Mouse (Mus musculus): Measurements from ENCODE around the gene Tnfsf13b. TPM values are rescaled to one million over a fixed set of nuclear protein-coding genes. Genes with fewer than 3 reads are reported as not detected.

The Tnfsf13b gene
- total and polyA plus RNA-seq, 2 experiments from 2014 or later: 0.47 to 0.93 TPM

GRCm38 (mm10) chr8:9977016-9977415 lies 29.3 kb upstream of the Tnfsf13b start:
- H3K4me1 ChIP-seq (ENCODE audit: insufficient read depth, low read length): peaks cover 13% of the 10 kb centered on the region
- H3K36me3 ChIP-seq (ENCODE audit: insufficient read depth, low read length): peaks cover 16% of the 10 kb centered on the region; the same call in 1 of the 2 replicates
- peak overlapping the region; percentile 79 for H3K4me2 ChIP-seq (ENCODE audit: low read depth, low read length)
- peak overlapping the region; percentile 95; the same call in 1 of the 2 replicates for H3K9ac ChIP-seq (replicated peaks; ENCODE audit: low read length)
- DNase-seq (ENCODE audit: low spot score): no peak
- no peaks in the 10 kb centered on the region for H3K9me3 ChIP-seq (ENCODE audit: low read length)
- WGBS: 46% methylated on average over 15 of the region's 15 CpGs
- no peaks in the 10 kb centered on the region for H3K27me3 ChIP-seq (ENCODE audit: insufficient read depth, low read length)
- peak overlapping the region; percentile 96 for H3K4me3 ChIP-seq (ENCODE audit: low read length)
- TF ChIP-seq CTCF (IDR thresholded peaks at IDR 0.05; ENCODE audit: low read depth): no peak
- no peak for ATAC-seq
- H3K27ac ChIP-seq: 0 out of 2 replicates have a peak overlapping the region, but pooled peaks have one; percentile 87

- DNase-seq (ENCODE audit: low spot score): peak; percentile 99
- no peak for TF ChIP-seq CTCF (IDR thresholded peaks at IDR 0.05; ENCODE audit: low read depth)
- H3K9me3 ChIP-seq (ENCODE audit: low read length): no peaks in the 10 kb centered on the region
- peak; percentile 86 for ATAC-seq
- under 1% methylated on average over 65 of the region's 68 CpGs for WGBS
- H3K4me3 ChIP-seq (ENCODE audit: low read length): peak within 1 kb of the TSS; percentile 96
- H3K4me1 ChIP-seq (ENCODE audit: insufficient read depth, low read length): peaks cover 13% of the 10 kb centered on the region
- H3K27ac ChIP-seq: peak within 1 kb of the TSS; percentile 87
- peak within 1 kb of the TSS; percentile 95 for H3K9ac ChIP-seq (replicated peaks; ENCODE audit: low read length)
- peaks cover 9% of the 10 kb centered on the region; the same call in 1 of the 2 replicates for H3K36me3 ChIP-seq (ENCODE audit: insufficient read depth, low read length)
- peak within 1 kb of the TSS; percentile 79 for H3K4me2 ChIP-seq (ENCODE audit: low read depth, low read length)
- no peaks in the 10 kb centered on the region for H3K27me3 ChIP-seq (ENCODE audit: insufficient read depth, low read length)
These were observed 28.5 kb upstream of the Tnfsf13b start, which contains the start of the genes Lig4 and Abhd13 for GRCm38 (mm10) chr8:9977573-9978314. Lig4 (minus strand) TSS chr8:9977686. Abhd13 (plus strand) TSS chr8:9977707.

- no peak overlapping the region for H3K27ac ChIP-seq
These were observed 27.6 kb upstream of the Tnfsf13b start for GRCm38 (mm10) chr8:9978475-9979230.

GRCm38 (mm10) chr8:9979746-9980145 lies 26.5 kb upstream of the Tnfsf13b start:
- no peak overlapping the region for H3K9ac ChIP-seq (replicated peaks; ENCODE audit: low read length)
- DNase-seq (ENCODE audit: low spot score) (no peak), ATAC-seq (no peak)
- no peaks in the 10 kb centered on the region for H3K9me3 ChIP-seq (ENCODE audit: low read length)
- TF ChIP-seq CTCF (IDR thresholded peaks at IDR 0.05; ENCODE audit: low read depth): no peak
- no peaks in the 10 kb centered on the region for H3K27me3 ChIP-seq (ENCODE audit: insufficient read depth, low read length)
- peaks cover 13% of the 10 kb centered on the region for H3K4me1 ChIP-seq (ENCODE audit: insufficient read depth, low read length)
- no peaks in the 10 kb centered on the region for H3K36me3 ChIP-seq (ENCODE audit: insufficient read depth, low read length)
- 63% methylated on average over 1 of the region's 1 CpGs for WGBS
- H3K27ac ChIP-seq: no peak overlapping the region
- no peak overlapping the region for H3K4me3 ChIP-seq (ENCODE audit: low read length)
- no peak overlapping the region for H3K4me2 ChIP-seq (ENCODE audit: low read depth, low read length)

More at GRCm38 (mm10) chr8:9978475-9979230, 27.6 kb upstream of the Tnfsf13b start:
- 52% methylated on average over 18 of the region's 18 CpGs for WGBS
- Histone ChIP-seq H3K9me3 (ENCODE audit: low read length) (no peaks in the 10 kb centered on the region), H3K27me3 (ENCODE audit: insufficient read depth, low read length) (no peaks in the 10 kb centered on the region), H3K4me3 (ENCODE audit: low read length) (peak overlapping the region; percentile 96), H3K9ac (replicated peaks; ENCODE audit: low read length) (peak overlapping the region; percentile 95), H3K36me3 (ENCODE audit: insufficient read depth, low read length) (no peaks in the 10 kb centered on the region; the same call in 1 of the 2 replicates), H3K4me1 (ENCODE audit: insufficient read depth, low read length) (peaks cover 13% of the 10 kb centered on the region), H3K4me2 (ENCODE audit: low read depth, low read length) (peak overlapping the region; percentile 79)
- TF ChIP-seq CTCF (IDR thresholded peaks at IDR 0.05; ENCODE audit: low read depth): no peak
- ATAC-seq: no peak
- DNase-seq (ENCODE audit: low spot score): no peak

- DNase-seq (ENCODE audit: low spot score) (no peak), ATAC-seq (no peak)
- Histone ChIP-seq H3K4me2 (ENCODE audit: low read depth, low read length) (no peak overlapping the region), H3K4me3 (ENCODE audit: low read length) (no peak overlapping the region), H3K27ac (no peak overlapping the region), H3K9ac (replicated peaks; ENCODE audit: low read length) (no peak overlapping the region), H3K27me3 (ENCODE audit: insufficient read depth, low read length) (no peaks in the 10 kb centered on the region), H3K4me1 (ENCODE audit: insufficient read depth, low read length) (peaks cover 10% of the 10 kb centered on the region), H3K9me3 (ENCODE audit: low read length) (no peaks in the 10 kb centered on the region), H3K36me3 (ENCODE audit: insufficient read depth, low read length) (no peaks in the 10 kb centered on the region)
- TF ChIP-seq CTCF (IDR thresholded peaks at IDR 0.05; ENCODE audit: low read depth): no peak
These were observed 26.1 kb upstream of the Tnfsf13b start for GRCm38 (mm10) chr8:9980188-9980587.

GRCm38 (mm10) chr8:10004115-10004514 lies 2.2 kb upstream of the Tnfsf13b start:
- H3K9me3 ChIP-seq (ENCODE audit: low read length): no peaks in the 10 kb centered on the region
- no peaks in the 10 kb centered on the region for H3K36me3 ChIP-seq (ENCODE audit: insufficient read depth, low read length)
- no peak overlapping the region for H3K27ac ChIP-seq
- ATAC-seq: no peak
- WGBS: 72% methylated on average over 7 of the region's 7 CpGs
- no peak for TF ChIP-seq CTCF (IDR thresholded peaks at IDR 0.05; ENCODE audit: low read depth)
- H3K27me3 ChIP-seq (ENCODE audit: insufficient read depth, low read length): no peaks in the 10 kb centered on the region
- no peak for DNase-seq (ENCODE audit: low spot score)
- H3K4me1 ChIP-seq (ENCODE audit: insufficient read depth, low read length): 0 out of 2 replicates have a peak, but pooled peaks cover 10% of the 10 kb centered on the region
- H3K4me2 ChIP-seq (ENCODE audit: low read depth, low read length): no peak overlapping the region
- no peak overlapping the region for H3K4me3 ChIP-seq (ENCODE audit: low read length)
- H3K9ac ChIP-seq (replicated peaks; ENCODE audit: low read length): no peak overlapping the region

Measured in hindbrain, postnatal 0 days (tissue).